Mouse (Mus musculus) adipocyte (in vitro differentiated cells): Measurements from ENCODE around the gene Sppl2b.
A peak's percentile ranks its signal among the peaks of the same experiment; 100 is the strongest.
"Not testable (repeated sequence)": the region's sequence is repeated elsewhere in the genome, so short reads cannot be mapped to it uniquely, and the experiment has no call there.

Experiments used
- DNase-seq: peaks from one replicate; pipeline ENCODE4 v3.0.0-alpha.2; 2016; ENCODE audit warnings: low spot score

Sppl2b gene

DNA sequence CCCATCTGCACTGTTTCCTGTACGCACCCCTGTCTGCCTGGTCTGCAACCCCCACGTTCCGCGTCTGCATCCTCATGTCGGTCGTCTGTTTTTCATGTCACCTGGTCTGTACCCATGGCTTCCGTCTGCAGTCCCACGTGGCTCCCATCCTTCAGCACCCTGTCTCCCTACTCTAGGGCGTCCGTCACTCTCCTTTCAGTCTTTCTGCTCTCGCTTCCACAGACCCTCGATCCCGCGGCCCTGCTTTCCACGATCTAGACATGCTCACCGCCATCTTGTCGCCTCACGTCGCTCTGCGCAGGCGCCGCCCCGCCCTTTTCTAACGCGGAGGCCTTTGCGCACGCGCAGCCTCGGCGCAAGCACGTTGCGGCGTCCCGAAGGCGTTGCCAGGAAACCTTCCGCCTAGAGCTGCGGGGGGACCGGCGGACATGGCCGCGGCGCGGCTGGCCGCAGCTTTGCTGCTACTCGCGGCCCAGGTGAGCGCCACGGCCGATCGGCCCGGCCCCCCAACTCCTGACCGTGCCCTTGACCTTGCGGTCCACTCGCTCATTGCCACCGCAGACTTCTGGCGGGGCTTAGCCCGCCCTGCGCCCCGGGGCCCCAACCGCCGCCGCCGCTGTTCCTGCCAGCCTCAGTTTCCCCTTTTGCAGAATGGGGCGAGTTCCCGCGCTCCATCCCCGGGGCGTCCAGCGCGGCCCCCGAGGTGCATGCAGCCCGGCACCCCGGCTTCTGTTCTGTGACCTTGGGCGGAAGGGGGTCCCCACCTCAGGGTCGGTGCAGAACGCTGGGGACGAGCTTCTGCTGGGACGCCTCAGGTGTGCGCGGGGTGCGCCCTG is at the start of gene Sppl2b, which contains the start of gene Lsm7:
Gene Sppl2b, plus strand, starts transcription at position 363 of the 836 bp plus-strand sequence.
Gene Lsm7, minus strand, starts transcription at position 297 of the 836 bp plus-strand sequence.
- DNase-seq: peak; percentile 94

DNA sequence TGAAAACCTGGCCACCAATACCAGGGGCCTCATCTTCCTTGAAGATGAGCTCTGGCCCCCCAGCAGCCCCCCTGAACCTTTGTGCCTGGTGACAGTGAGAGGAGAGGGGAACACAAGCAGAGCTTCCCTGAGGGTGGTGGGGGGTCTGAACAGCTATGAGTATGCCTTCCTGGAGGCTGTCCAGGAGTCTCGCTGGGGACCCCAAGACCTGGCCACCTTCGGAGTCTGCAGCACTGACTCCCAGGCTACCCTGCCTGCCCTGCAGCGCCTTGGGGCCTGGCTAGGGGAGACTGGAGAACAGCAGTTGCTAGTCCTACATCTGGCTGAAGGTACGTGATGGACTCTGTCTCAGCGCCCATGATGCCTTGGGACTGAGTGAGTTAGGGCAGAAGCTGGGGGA is 49.8 kb upstream of the Sppl2b start:
- DNase-seq: no peak

DNA sequence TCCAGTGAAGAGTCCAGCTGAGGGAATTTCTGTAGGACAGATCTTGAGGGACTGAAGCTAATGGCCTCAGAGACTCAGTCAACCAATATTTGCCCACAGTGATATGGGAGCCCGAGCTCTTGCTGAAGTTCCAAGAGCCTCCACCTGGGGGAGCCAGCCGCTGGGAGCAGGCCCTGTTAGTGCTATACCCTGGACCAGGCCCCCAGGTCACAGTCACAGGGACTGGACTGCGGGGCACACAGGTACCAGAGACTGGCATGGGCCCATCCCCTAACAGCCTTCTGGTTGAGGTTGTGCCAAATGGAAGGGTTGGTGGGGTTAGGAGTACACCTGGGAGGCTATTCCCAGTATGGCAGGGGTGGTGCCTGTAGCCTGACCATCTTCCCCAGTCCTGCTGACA is 49.1 kb upstream of the Sppl2b start:
- DNase-seq: peak; percentile 48

DNA sequence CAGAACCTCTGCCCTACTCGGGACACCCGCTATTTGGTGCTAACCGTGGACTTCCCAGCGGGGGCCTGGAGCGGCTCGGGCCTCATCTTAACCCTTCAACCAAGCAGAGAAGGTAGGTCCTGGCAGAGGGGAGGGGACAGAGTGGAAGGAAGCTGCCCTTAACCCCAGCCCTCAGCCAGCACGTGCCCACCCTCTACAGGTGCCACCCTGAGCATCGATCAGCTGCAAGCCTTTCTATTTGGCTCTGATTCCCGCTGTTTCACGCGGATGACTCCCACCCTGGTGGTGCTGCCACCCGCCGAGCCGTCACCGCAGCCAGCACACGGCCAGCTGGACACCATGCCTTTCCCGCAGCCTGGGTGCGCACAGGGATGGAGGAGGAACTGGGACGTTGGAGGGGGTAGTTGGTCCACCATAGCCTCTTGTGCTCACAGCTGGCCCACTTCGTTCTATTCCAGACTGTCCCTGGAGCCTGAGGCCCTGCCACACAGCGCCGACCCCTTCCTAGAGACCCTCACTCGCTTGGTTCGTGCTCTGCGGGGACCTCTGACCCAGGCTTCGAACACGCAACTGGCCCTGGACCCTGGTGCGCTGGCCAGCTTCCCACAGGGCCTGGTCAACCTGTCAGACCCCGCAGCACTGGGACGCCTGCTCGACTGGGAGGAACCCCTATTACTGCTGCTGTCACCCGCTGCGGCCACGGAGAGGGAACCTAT is 48.6 kb upstream of the Sppl2b start:
- DNase-seq: no peak

DNA sequence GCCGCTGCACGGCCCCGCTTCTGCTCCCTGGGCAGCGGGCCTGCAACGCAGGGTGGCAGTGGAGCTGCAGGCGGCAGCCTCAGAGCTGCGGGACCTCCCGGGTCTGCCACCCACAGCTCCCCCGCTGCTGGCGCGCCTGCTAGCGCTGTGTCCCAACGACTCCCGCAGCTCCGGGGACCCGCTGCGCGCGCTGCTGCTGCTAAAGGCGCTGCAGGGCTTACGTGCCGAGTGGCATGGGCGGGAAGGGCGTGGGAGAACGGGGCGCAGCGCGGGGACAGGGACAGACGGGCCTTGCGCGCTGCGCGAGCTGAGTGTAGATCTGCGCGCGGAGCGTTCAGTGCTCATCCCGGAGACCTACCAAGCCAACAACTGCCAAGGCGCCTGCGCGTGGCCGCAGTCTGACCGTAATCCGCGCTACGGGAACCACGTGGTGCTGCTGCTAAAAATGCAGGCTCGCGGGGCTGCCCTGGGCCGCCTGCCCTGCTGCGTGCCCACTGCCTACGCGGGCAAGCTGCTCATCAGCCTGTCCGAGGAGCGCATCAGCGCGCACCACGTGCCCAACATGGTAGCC is 47.9 kb upstream of the Sppl2b start:
- DNase-seq: no peak

DNA sequence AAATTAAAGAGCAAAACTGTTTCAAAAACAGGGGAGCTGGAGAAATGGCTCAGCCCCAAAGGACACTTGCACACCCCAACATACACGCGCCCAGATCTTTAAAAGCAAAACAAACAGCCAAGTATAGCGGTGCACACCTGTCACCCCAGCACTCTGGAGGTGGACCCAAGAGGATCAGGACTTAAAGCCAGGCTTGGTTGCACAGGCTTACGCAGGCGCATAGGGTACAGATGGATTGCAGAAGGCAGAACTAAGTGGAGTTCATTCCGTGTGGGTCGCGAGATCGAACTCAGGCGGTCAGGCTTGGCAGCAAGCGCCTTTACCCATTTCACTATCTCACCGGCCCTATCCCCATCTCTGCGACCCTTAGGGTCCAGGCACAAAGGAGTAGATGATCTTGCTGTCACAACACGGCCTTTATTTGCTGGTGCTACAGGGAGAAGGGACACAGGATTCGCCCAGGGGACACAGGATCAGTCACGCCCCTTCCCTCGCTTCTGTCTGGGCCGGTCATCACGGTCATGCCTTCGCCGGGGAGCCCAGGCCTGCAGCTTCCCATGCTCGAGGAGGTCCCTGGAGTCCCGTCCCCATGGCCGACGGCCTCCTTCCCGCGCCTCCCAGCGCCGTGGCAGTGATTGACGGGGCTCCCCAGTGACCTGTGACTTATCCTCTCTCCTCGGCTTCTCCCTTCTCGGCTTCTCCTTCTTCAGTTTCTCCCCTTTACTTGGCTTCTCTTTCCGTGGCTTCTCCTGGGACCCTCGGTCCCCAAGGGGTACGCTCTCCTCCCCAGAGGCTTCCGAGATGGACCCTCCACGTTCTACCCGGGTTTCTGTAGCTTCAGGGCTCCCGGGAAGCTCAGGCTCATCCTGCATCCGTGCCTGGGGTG is 46.7 kb upstream of the Sppl2b start:
- DNase-seq: no peak

DNA sequence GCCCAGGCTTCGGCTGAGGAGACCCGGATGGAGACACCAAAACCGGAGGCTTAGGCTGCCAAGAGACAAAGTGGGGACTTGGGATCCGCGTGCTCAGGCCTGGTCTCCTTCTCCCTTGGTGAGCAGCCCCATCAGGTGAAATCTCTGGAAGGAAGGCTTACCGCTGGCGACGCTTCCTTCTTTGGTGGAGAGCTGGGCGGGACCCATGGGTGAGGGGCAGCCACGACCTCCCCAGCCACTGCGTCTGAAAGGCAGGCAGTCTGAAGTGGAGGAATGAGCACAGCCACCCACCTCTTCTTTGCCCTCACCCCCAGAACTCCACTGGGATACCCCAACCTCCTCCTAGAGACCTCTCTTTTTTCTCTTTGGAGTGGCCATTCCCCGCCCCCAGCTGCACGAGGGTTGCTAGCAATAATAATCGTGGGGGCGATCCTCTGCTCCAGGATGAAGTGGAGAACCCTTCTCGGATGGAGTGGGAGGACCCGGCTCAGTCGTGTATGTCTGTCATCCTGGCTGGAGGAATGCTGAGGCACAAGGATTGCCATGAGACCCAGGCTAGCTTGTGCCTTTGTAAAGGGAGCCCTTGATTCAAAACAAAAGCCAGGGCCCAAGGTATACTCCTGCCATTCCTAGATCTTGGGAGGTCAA is 46.0 kb upstream of the Sppl2b start:
- no peak for DNase-seq

DNA sequence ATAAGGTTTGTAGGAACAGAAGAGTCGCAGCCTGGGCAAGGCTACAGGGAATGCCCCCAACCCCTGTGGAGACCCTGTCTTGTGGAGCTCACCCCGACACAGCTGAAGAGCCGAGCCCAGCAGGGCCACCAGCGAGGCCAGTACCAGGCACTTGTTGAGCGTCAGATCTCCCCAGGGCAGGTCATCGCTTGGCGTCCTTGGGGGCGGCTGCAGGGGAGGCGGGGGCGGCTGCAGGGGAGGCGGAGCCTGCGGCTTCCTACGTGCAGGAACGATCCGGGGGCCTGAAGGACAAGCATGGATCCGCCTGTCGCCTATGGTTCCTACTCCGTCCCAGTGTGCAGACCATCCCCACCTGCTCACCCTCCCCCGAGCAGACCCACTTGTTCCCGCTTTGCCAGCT is 45.0 kb upstream of the Sppl2b start:
- DNase-seq: no peak

DNA sequence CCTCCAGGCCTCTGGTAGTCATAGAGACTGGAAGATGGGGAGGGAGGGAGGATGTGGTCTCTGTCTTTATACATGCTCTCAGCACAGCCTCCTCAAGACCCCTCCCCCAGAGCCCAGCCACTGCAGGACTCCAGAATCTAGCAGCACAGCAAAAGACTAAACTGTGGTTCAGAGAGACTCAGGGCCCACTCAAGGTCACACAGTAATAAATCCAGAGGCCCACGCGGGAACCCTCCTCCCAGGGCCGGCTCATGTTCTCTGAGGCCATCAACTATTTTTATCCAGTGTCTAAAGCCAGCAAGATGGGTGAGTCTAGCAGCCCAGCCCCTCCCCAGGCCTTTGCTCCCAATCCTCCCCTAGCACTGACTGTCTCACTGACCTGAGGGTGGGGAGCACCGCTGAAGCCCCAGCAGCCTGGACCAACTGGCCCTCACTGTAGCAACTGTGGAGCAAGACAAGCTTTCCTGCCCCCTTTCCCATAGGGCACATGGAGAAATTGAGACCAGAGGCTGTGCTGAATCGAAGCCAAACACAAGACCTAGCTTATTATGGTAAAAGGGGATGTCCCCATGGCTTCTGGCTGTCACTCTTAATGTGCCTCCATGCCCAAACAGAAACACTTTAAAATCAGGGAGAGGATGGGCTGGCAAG is 42.6 kb upstream of the Sppl2b start:
- peak; percentile 56 for DNase-seq

DNA sequence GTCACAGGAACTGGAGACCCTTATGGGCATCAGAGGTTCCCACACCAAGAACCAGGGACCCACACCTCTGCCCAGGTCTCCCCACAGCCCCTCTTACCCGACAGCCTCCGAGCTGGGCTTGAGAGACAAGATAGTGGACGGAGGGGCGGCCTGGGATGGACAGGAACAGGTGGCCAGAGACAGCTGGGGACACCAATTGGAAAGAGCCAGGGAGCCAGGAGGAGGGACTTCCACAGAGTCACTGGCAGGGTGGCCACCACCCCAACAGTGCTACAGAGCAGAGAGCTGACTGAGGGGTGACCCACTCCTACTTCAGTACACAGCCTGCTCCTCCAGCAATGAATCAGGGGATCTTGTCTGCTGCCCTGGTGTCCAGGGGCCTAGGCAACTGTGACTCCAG is 41.7 kb upstream of the Sppl2b start, which contains the start of gene Jsrp1:
Gene Jsrp1, minus strand, starts transcription at position 133 of the 400 bp plus-strand sequence.
- DNase-seq: no peak

DNA sequence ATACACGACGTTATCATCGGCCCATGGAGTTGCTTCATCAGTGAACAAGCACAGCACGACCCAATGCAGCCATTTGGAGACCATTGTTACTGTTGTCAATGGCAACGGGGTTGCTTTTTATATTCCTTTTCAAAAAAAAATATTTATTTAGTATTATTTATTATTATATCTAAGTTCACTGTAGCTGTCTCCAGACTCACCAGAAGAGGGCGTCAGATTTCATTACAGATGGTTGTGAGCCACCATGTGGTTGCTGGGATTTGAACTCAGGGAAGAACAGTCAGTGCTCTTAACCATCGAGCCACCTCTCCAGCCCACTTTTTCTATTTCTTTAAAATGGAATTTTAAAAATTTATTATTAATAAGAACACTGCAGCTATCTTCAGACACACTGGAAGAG is 40.3 kb upstream of the Sppl2b start:
- no peak for DNase-seq

DNA sequence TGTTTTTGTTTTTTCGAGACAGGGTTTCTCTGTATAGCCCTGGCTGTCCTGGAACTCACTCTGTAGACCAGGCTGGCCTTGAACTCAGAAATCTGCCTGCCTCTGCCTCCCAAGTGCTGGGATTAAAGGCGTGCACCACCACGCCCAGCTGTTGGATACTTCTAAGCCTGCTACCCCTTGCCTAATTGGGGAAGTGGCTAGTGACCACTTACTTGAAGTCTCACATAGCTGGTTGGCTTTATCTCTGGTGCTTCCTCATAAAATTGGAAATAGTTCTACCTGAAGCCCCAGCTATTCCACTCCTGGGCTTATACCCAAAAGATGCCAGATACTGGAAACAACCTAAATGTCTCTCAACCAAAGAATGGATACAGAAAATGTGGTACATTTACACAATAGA is 38.8 kb upstream of the Sppl2b start:
- not testable (repeated sequence) for DNase-seq

DNA sequence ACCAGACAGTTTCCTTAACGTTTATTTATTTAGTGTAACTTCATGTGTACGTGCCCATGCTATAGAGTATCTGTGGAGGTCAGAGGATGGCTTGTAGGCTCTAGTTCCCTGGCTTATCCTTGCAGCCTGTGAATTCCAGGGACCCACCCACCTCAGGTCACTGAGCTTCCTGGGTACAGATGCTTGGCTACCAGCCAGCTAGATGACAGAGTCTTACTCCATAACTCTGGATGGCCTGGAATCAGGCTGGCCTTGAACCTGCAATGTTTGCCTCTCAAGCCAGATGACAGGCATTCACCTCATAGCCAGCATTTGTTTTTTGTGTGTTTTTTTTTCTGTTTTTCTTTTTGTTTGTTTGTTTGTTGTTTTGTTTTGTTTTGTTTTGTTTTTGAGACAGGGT is 37.9 kb upstream of the Sppl2b start:
- no peak for DNase-seq

DNA sequence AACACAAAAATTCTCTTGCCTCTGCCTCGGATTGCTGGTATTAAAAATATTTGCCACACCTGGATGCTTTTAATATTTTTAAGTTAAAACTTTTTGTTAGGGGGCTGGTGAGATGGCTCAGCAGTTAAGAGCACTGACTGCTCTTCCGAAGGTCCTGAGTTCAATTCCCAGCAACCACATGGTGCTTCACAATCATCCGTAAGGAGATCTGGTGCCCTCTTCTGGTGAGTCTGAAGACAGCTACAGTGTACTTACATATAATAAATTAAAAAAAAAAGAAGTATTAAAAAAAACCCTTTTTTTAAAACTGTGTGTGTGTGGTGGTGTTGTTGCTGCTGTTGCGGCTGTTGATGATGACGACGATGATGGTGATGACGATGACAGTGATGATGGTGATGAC is 37.1 kb upstream of the Sppl2b start:
- DNase-seq: not testable (repeated sequence)

DNA sequence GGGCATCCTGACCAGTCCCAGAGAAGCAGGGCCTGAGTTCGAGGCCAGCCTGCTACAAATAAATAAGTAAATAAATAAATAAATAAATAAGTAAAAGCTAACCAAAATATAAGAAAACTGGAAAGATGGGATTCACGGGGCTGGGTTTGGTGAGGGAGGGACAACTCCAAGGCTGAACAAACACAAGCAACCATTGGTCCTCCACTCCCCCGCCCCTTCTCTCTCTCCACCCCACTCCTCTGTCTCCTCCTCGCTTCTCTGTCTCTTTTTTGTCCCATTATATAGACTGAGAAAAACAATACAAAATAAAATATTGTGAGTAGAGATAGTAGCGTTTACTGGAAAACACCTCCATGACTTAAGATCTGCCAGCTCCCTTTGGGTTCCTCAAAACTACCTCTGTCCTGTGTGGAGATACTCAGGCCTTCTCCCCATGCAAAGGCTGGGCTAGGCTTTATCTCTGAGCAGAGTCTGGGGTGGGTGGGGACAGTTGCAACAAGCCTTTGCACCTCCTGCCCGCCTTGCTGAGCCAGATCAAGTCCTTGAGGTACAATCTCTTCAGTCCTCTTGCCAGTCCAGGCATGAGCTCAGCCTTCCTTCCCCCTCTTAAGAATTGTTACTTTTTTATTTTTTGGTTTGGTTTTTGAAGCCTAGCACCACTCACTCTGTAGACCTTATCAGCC is 36.3 kb upstream of the Sppl2b start:
- DNase-seq: no peak

DNA sequence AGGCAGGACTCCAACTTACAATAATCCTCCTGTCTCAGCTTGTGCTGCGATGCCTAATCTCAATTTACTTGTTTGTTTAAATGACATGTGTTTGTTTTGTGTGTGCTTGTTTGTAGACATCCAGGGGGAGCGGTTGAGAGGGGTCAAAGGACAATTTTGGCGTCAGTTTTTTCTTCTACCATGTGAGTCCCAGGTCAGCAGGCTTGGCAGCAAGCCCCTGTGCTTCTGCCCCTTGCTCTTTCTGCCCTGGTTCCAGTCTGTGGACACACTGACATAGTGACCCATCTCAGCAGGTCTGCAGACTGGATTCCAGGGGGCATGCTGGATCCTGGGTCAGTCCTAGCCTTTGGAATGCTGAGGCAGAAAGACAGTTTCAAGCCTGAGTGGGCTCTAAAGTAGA is 35.7 kb upstream of the Sppl2b start:
- no peak for DNase-seq

DNA sequence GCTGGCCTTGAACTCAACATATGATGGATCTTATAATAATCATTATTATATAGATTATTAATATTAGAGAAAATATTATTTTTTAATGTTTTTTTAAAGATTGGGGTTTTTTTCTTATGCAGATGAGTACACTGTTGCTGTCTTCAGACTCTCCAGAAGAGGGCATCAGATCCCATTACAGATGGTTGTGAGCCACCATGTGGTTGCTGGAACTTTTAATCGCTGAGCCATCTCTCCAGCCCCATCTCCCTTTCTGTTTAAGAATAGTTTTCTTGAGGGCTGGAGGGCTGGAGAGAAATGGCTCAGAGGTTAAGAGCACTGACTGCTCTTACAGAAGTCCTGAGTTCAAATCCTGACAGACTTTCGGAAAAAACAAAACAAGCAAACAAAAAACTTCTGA is 33.1 kb upstream of the Sppl2b start:
- DNase-seq: no peak

DNA sequence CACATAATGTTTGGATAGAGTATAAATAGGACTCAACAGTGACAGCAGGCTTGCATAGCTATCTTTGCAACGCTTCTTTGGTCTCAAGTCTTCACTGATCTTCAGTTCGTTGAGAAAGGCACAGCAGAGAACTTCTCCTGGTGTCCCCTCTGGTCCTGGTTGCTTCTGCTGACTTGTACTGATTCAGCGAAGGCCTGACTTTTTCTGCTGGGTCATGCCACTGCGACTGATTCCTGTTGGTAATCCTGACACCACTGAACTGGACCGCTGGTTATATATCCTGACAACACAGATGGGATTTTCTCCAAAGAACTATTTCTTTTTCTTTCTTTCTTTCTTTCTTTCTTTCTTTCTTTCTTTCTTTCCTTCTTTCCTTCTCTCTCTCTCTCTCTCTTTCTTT is 32.5 kb upstream of the Sppl2b start:
- DNase-seq: no peak

DNA sequence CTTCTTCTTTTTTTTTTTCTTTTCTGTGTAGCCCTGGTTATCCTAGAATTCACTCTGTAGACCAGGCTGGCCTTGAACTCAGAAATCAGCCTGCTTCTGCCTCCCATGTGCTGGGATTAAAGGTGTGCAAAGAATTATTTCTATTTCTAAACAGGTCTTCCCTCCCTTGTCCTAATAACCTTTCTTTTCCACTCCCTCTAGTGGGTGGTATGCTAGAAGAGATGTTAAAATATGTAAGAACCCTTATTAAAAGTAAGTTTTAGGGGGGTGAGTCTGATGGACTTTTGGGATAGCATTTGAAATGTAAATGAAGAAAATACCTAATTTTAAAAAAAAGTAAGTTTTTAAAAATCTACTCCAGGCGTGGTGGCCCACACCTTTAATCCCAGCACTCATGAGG is 31.8 kb upstream of the Sppl2b start:
- DNase-seq: no peak
